Mouse (Mus musculus): ENCODE measurements around the gene Tmem182. TPM values are rescaled to one million over a fixed set of nuclear protein-coding genes. Genes with fewer than 3 reads are reported as not detected.

Gene Tmem182
- polyA plus RNA-seq, 1 experiment from 2014 or later, result 17.7 TPM

- Histone ChIP-seq H3K36me3 (ENCODE audit: control insufficient read depth, insufficient read depth, low read length) (no peaks in the 10 kb centered on the region), H3K4me3 (ENCODE audit: low read depth, low read length) (no peak overlapping the region), H3K4me2 (no peak overlapping the region), H3K9me3 (replicated peaks; ENCODE audit: control insufficient read depth, low read length) (no peaks in the 10 kb centered on the region), H3K9ac (ENCODE audit: low read depth, low read length) (no peak overlapping the region), H3K4me1 (ENCODE audit: control insufficient read depth, insufficient read depth, low read length) (0 out of 2 replicates have a peak, but pooled peaks cover 2% of the 10 kb centered on the region), H3K27ac (ENCODE audit: low read depth, low read length) (no peak overlapping the region), H3K27me3 (ENCODE audit: control insufficient read depth, insufficient read depth, low read length) (no peaks in the 10 kb centered on the region)
- no peak for ATAC-seq (replicated peaks; ENCODE audit: insufficient number of reproducible peaks, low FRiP score, low TSS enrichment)
- WGBS (ENCODE audit: insufficient replicate concordance), result 77% methylated on average over 4 of the region's 4 CpGs
Measured at GRCm38 (mm10) chr1:40830712-40831507, 25.5 kb downstream of the Tmem182 start.

GRCm38 (mm10) chr1:40835468-40835867 is 30.1 kb downstream of the Tmem182 start:
- no peaks in the 10 kb centered on the region for H3K27me3 ChIP-seq (ENCODE audit: control insufficient read depth, insufficient read depth, low read length)
- no peaks in the 10 kb centered on the region for H3K9me3 ChIP-seq (replicated peaks; ENCODE audit: control insufficient read depth, low read length)
- no peak overlapping the region for H3K4me2 ChIP-seq
- no peaks in the 10 kb centered on the region for H3K4me1 ChIP-seq (ENCODE audit: control insufficient read depth, insufficient read depth, low read length)
- no peak overlapping the region for H3K27ac ChIP-seq (ENCODE audit: low read depth, low read length)
- ATAC-seq (replicated peaks; ENCODE audit: insufficient number of reproducible peaks, low FRiP score, low TSS enrichment), result no peak
- H3K36me3 ChIP-seq (ENCODE audit: control insufficient read depth, insufficient read depth, low read length), result no peaks in the 10 kb centered on the region
- no peak overlapping the region for H3K9ac ChIP-seq (ENCODE audit: low read depth, low read length)
- no peak overlapping the region for H3K4me3 ChIP-seq (ENCODE audit: low read depth, low read length)
- WGBS (ENCODE audit: insufficient replicate concordance), result 71% methylated on average over 4 of the region's 4 CpGs

- H3K36me3 ChIP-seq (ENCODE audit: control insufficient read depth, insufficient read depth, low read length), result no peaks in the 10 kb centered on the region
- H3K27ac ChIP-seq (ENCODE audit: low read depth, low read length), result no peak overlapping the region
- no peak overlapping the region for H3K4me2 ChIP-seq
- no peak overlapping the region for H3K9ac ChIP-seq (ENCODE audit: low read depth, low read length)
- no peaks in the 10 kb centered on the region for H3K27me3 ChIP-seq (ENCODE audit: control insufficient read depth, insufficient read depth, low read length)
- no peaks in the 10 kb centered on the region for H3K9me3 ChIP-seq (replicated peaks; ENCODE audit: control insufficient read depth, low read length)
- 88% methylated on average over 8 of the region's 8 CpGs for WGBS (ENCODE audit: insufficient replicate concordance)
- no peak overlapping the region for H3K4me3 ChIP-seq (ENCODE audit: low read depth, low read length)
- no peak for ATAC-seq (replicated peaks; ENCODE audit: insufficient number of reproducible peaks, low FRiP score, low TSS enrichment)
- peaks cover 6% of the 10 kb centered on the region; the same call in 1 of the 2 replicates for H3K4me1 ChIP-seq (ENCODE audit: control insufficient read depth, insufficient read depth, low read length)
Measured at GRCm38 (mm10) chr1:40840605-40841004, 35.2 kb downstream of the Tmem182 start.

- Histone ChIP-seq H3K4me1 (ENCODE audit: control insufficient read depth, insufficient read depth, low read length) (peaks cover 6% of the 10 kb centered on the region; the same call in 1 of the 2 replicates), H3K27ac (ENCODE audit: low read depth, low read length) (peak overlapping the region; percentile 46; the same call in 1 of the 2 replicates), H3K36me3 (ENCODE audit: control insufficient read depth, insufficient read depth, low read length) (no peaks in the 10 kb centered on the region), H3K4me3 (ENCODE audit: low read depth, low read length) (no peak overlapping the region), H3K9me3 (replicated peaks; ENCODE audit: control insufficient read depth, low read length) (no peaks in the 10 kb centered on the region), H3K4me2 (no peak overlapping the region), H3K9ac (ENCODE audit: low read depth, low read length) (no peak overlapping the region), H3K27me3 (ENCODE audit: control insufficient read depth, insufficient read depth, low read length) (no peaks in the 10 kb centered on the region)
- ATAC-seq (replicated peaks; ENCODE audit: insufficient number of reproducible peaks, low FRiP score, low TSS enrichment), result no peak
- WGBS (ENCODE audit: insufficient replicate concordance), result 63% methylated on average over 5 of the region's 5 CpGs
Measured at GRCm38 (mm10) chr1:40841032-40841761, 35.8 kb downstream of the Tmem182 start.

- Histone ChIP-seq H3K9me3 (replicated peaks; ENCODE audit: control insufficient read depth, low read length) (no peaks in the 10 kb centered on the region), H3K9ac (ENCODE audit: low read depth, low read length) (no peak overlapping the region), H3K4me1 (ENCODE audit: control insufficient read depth, insufficient read depth, low read length) (peaks cover 8% of the 10 kb centered on the region; the same call in 1 of the 2 replicates), H3K27ac (ENCODE audit: low read depth, low read length) (no peak overlapping the region), H3K4me2 (no peak overlapping the region), H3K36me3 (ENCODE audit: control insufficient read depth, insufficient read depth, low read length) (no peaks in the 10 kb centered on the region), H3K27me3 (ENCODE audit: control insufficient read depth, insufficient read depth, low read length) (no peaks in the 10 kb centered on the region), H3K4me3 (ENCODE audit: low read depth, low read length) (no peak overlapping the region)
- ATAC-seq (replicated peaks; ENCODE audit: insufficient number of reproducible peaks, low FRiP score, low TSS enrichment), result no peak
Measured at GRCm38 (mm10) chr1:40844616-40845015, 39.2 kb downstream of the Tmem182 start.

- no peak overlapping the region for H3K4me2 ChIP-seq
- no peak for ATAC-seq (replicated peaks; ENCODE audit: insufficient number of reproducible peaks, low FRiP score, low TSS enrichment)
- H3K4me1 ChIP-seq (ENCODE audit: control insufficient read depth, insufficient read depth, low read length), result 0 out of 2 replicates have a peak, but pooled peaks cover 2% of the 10 kb centered on the region
- H3K9ac ChIP-seq (ENCODE audit: low read depth, low read length), result no peak overlapping the region
- no peak overlapping the region for H3K27ac ChIP-seq (ENCODE audit: low read depth, low read length)
- H3K27me3 ChIP-seq (ENCODE audit: control insufficient read depth, insufficient read depth, low read length), result no peaks in the 10 kb centered on the region
- H3K4me3 ChIP-seq (ENCODE audit: low read depth, low read length), result no peak overlapping the region
- H3K36me3 ChIP-seq (ENCODE audit: control insufficient read depth, insufficient read depth, low read length), result no peaks in the 10 kb centered on the region
- H3K9me3 ChIP-seq (replicated peaks; ENCODE audit: control insufficient read depth, low read length), result no peaks in the 10 kb centered on the region
- WGBS (ENCODE audit: insufficient replicate concordance), result 41% methylated on average over 2 of the region's 2 CpGs
Measured at GRCm38 (mm10) chr1:40847196-40847938, 42.0 kb downstream of the Tmem182 start.

GRCm38 (mm10) chr1:40851286-40851685 is 45.9 kb downstream of the Tmem182 start:
- Histone ChIP-seq H3K4me2 (no peak overlapping the region), H3K36me3 (ENCODE audit: control insufficient read depth, insufficient read depth, low read length) (no peaks in the 10 kb centered on the region), H3K9me3 (replicated peaks; ENCODE audit: control insufficient read depth, low read length) (no peaks in the 10 kb centered on the region), H3K27ac (ENCODE audit: low read depth, low read length) (no peak overlapping the region), H3K4me1 (ENCODE audit: control insufficient read depth, insufficient read depth, low read length) (0 out of 2 replicates have a peak, but pooled peaks cover 2% of the 10 kb centered on the region), H3K9ac (ENCODE audit: low read depth, low read length) (no peak overlapping the region), H3K27me3 (ENCODE audit: control insufficient read depth, insufficient read depth, low read length) (no peaks in the 10 kb centered on the region), H3K4me3 (ENCODE audit: low read depth, low read length) (no peak overlapping the region)
- no peak for ATAC-seq (replicated peaks; ENCODE audit: insufficient number of reproducible peaks, low FRiP score, low TSS enrichment)

- Histone ChIP-seq H3K27me3 (ENCODE audit: control insufficient read depth, insufficient read depth, low read length) (no peaks in the 10 kb centered on the region), H3K27ac (ENCODE audit: low read depth, low read length) (no peak overlapping the region)
- 88% methylated on average over 1 of the region's 1 CpGs for WGBS (ENCODE audit: insufficient replicate concordance)
Measured at GRCm38 (mm10) chr1:40855268-40855667, 49.9 kb downstream of the Tmem182 start.

More at GRCm38 (mm10) chr1:40855268-40855667, 49.9 kb downstream of the Tmem182 start:
- Histone ChIP-seq H3K4me1 (ENCODE audit: control insufficient read depth, insufficient read depth, low read length) (no peaks in the 10 kb centered on the region), H3K9me3 (replicated peaks; ENCODE audit: control insufficient read depth, low read length) (no peaks in the 10 kb centered on the region), H3K9ac (ENCODE audit: low read depth, low read length) (no peak overlapping the region), H3K36me3 (ENCODE audit: control insufficient read depth, insufficient read depth, low read length) (no peaks in the 10 kb centered on the region), H3K4me2 (no peak overlapping the region), H3K4me3 (ENCODE audit: low read depth, low read length) (no peak overlapping the region)
- no peak for ATAC-seq (replicated peaks; ENCODE audit: insufficient number of reproducible peaks, low FRiP score, low TSS enrichment)
